Mouse (Mus musculus) layer of hippocampus, adult 9-10 months (tissue): ENCODE data around the gene Amer2.
"Not testable (repeated sequence)": the region's sequence is repeated elsewhere in the genome, so short reads cannot be mapped to it uniquely, and the experiment has no call there.

Experiments
- DNase-seq: peaks from one replicate; pipeline ENCODE4 v3.0.0; 2022; ENCODE audit warnings: low spot score

Amer2 gene

GRCm38 (mm10) chr14:60372821-60373309 lies at the start of gene Amer2:
Gene Amer2, plus strand, starts transcription at chr14:60373259.
- DNase-seq, result no peak

GRCm38 (mm10) chr14:60340001-60340400 lies 33.1 kb upstream of the Amer2 start:
- DNase-seq, result not testable (repeated sequence)

GRCm38 (mm10) chr14:60340570-60340969 lies 32.5 kb upstream of the Amer2 start:
- no peak for DNase-seq

GRCm38 (mm10) chr14:60345326-60345876 lies 27.7 kb upstream of the Amer2 start:
- no peak for DNase-seq

GRCm38 (mm10) chr14:60358347-60358746 lies 14.7 kb upstream of the Amer2 start:
- no peak for DNase-seq

- no peak for DNase-seq
Observed at GRCm38 (mm10) chr14:60361380-60362212, 11.5 kb upstream of the Amer2 start.

GRCm38 (mm10) chr14:60366729-60367128 lies 6.3 kb upstream of the Amer2 start:
- DNase-seq, result no peak

GRCm38 (mm10) chr14:60368769-60369666 lies 4.0 kb upstream of the Amer2 start:
- no peak for DNase-seq

GRCm38 (mm10) chr14:60369667-60370315 lies 3.3 kb upstream of the Amer2 start:
- DNase-seq, result no peak

GRCm38 (mm10) chr14:60377107-60377506 lies 4.0 kb downstream of the Amer2 start:
- no peak for DNase-seq

GRCm38 (mm10) chr14:60377546-60377945 lies 4.5 kb downstream of the Amer2 start:
- DNase-seq, result peak; percentile 47

- DNase-seq, result peak; percentile 59
Observed at GRCm38 (mm10) chr14:60378057-60378565, 5.1 kb downstream of the Amer2 start.

- DNase-seq, result no peak
Observed at GRCm38 (mm10) chr14:60378566-60379322, 5.7 kb downstream of the Amer2 start.

- DNase-seq, result no peak
Observed at GRCm38 (mm10) chr14:60379323-60379957, 6.4 kb downstream of the Amer2 start.

- DNase-seq, result no peak
Observed at GRCm38 (mm10) chr14:60379958-60380330, 6.9 kb downstream of the Amer2 start.

- DNase-seq, result no peak
Observed at GRCm38 (mm10) chr14:60381671-60382070, 8.6 kb downstream of the Amer2 start.

- DNase-seq, result no peak
Observed at GRCm38 (mm10) chr14:60383816-60384215, 10.8 kb downstream of the Amer2 start.

GRCm38 (mm10) chr14:60384269-60384668 lies 11.2 kb downstream of the Amer2 start:
- DNase-seq, result no peak

- no peak for DNase-seq
Observed at GRCm38 (mm10) chr14:60385079-60385643, 12.1 kb downstream of the Amer2 start.
